Mouse (Mus musculus) B cell, adult 67 days (primary cell): ENCODE data around the gene Syngr2. TPM values are rescaled to one million over a fixed set of nuclear protein-coding genes. Genes with fewer than 3 reads are reported as not detected.

Source experiments
- total RNA-seq, 2 experiments: library from RNA; stranded (reverse); gene quantifications; 4 replicates each; pipeline ENCODE4 v1.2.4; 2023

Syngr2 gene
- 100 to 1,000 TPM; 154 to 163 TPM for total RNA-seq

DNA sequence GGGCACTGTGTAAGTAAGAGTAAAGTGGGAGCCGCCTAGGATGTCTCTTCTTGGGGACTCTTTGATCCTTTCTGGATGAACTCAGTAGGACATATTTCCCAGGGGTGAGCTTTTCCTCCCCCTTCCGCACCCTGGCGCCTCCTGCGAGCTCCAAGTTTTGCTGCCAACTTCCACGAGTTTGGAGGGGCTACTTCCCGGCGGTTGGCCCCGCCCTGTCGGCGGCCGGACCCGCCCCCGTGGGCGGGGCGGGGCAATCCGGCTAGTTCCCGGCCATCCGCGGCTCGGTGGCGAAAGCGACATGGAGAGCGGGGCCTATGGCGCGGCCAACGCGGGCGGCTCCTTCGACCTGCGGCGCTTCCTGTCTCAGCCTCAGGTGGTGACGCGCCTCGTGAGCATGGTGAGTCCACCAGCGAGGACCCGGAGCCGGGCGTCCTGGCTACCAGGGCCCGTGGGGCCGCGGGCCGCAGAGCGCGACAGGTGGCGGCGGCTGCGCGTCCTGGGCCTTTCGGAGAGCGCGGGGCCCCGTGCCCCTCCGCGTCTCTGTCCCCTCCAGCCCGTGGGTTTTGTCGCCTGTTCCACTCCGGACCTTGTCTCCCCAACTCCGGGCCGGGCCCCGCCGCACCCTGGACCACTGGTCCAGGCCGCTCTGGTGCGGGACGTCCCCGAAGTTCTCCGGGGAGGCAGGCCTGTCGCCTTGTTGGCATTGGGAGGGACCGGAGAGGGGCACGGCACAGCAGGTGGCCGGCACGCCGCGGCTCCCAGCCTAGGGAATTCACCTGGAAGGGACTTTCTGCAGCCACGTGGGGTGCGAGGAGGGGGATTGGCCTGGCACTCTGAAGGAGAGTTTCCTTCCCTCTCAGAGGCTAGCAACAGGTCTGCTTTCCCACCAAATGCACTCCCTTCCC lies at the start of gene Syngr2, which contains the start of gene Gm20708:
Gene Syngr2, plus strand, starts transcription at position 262 of the 905 bp plus-strand sequence.
Gene Gm20708, plus strand, starts transcription at position 262 of the 905 bp plus-strand sequence.

DNA sequence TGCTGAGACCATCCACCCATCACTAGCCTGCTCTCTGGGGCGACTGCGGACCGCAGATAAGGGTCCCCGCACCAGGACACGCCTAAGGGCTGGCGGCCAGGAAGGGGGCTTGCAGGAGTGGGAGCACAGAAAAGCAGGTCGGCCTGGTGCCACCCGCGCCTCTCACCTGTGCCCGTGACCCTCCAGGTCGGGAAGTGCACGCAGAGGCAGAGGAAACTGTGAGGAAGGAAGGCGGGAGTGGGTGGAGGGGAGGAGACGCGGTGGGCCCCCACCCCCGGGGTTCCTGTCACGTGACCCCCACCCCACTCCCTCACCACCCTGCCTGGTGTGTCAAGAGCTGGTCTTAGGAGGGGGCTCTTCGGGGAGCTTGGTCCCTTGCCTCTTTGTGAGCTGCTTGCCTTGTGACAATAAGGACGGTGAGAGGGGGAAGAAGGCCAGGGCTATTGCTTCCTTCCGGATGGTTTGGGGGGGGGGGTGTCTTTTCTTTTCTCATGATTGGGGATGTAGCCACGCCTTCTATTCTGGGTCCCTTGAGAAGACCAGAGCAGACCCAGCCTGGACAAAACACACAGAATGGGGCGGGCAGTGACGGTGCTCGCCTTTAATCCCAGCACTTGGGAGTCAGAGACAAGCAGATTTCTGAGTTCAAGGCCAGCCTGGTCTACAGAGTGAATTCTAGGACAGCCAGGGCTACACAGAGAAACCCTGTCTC lies 27.3 kb upstream of the Syngr2 start, which contains the start of the genes Tmc8 and Tmc6:
Gene Tmc8, plus strand, starts transcription at position 84 of the 712 bp plus-strand sequence.
Gene Tmc6, minus strand, starts transcription at position 206 of the 712 bp plus-strand sequence.

DNA sequence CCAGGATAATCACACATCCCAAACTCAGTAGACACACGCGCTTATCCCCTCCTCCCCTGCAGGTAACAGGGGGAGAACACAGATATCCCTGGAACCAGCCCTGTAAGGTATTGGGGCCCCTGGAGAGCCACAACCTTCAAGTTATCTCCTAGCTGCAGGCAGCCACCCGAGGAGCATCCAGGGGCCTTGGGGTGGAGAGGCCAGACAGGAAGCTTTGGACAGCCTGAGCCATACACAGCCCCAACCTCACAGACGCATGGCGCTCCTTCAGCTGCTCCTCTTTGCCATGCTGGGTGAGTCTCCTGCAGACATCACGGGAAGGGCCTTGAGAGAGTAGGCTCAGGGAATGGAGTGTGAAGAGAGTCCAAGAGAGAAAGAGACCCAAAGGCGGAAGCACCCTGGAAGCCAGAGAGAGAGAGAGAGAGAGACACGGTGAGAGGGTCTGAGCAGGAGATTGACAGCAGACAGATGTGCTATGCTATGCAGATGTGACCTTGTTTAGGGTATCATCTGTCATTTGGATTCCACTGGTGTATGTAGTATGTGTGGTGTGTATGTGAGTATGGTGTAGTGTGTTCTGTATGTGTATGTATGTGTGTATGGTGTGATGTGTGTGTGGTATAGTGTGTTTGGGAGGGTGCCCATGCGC lies 11.8 kb upstream of the Syngr2 start, which contains the start of gene 6030468B19Rik:
Gene 6030468B19Rik, plus strand, starts transcription at position 150 of the 649 bp plus-strand sequence.

DNA sequence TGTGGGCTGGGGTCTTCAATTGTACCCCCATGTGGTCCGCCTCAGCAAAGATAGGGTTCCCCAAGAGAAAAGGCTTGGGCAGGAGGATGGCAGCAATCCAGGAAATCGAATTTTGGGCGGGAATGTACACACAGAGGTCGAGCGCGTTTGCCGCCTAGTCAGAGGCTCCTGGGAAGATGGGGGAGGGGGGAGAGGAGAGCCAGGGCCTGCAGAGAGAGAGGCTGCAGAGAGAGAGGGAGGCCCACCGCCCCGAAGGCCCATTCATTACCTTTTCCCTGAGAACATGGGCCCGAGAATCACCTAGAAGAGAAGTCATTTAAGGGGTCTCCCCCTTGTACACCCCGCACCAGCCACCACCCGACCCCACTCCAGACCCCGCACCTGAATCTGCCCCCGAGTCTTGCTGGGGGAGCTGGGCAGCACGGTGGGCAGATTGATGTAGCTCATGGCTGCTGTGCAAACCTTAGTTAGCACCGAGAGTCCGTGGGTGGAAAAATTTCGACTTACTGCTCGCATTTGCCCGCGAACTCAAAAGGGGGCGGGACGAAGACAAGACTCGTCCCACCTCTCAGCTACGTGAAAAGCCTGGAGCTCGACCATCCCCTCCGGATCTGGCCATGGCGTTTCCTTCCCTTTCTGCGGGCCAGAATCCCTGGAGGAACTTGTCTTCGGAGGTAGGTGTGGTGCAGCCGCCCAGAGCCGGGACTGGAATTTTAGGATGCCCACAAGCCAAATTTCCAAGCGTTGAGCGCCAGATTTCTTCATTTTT lies 16.0 kb downstream of the Syngr2 start, which contains the start of the genes Afmid and Tk1:
Gene Afmid, plus strand, starts transcription at position 592 of the 769 bp plus-strand sequence.
Gene Tk1, minus strand, starts transcription at position 760 of the 769 bp plus-strand sequence.

DNA sequence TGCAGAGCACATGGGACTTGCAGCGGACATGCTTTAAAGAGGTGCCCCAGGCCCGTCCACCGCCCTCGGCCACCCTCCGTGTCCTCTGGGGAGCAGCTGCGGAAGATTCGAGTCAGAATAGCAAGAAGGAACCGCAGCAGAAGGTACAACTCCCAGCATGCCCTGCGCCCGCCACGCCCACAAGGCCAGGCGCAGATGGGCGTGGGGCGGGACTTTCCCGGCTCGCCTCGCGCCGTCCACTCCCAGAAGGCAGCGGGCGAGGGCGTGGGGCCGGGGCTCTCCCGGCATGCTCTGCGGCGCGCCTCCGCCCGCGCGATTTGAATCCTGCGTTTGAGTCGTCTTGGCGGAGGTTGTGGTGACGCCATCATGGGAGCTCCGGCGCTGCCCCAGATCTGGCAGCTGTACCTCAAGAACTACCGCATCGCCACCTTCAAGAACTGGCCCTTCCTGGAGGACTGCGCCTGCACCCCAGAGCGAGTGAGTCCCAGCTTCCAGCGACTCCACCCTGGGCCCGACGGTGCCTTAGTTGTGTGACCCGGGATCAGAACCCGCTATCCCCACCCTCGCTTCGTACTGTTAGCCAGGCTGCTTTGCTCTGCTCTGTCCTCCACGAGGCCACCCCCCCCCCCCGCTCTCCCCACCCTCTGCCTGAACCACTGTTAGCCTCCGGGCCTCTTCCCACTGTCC lies 39.7 kb downstream of the Syngr2 start, which contains the start of gene Birc5:
Gene Birc5, plus strand, starts transcription at position 267 of the 687 bp plus-strand sequence.

DNA sequence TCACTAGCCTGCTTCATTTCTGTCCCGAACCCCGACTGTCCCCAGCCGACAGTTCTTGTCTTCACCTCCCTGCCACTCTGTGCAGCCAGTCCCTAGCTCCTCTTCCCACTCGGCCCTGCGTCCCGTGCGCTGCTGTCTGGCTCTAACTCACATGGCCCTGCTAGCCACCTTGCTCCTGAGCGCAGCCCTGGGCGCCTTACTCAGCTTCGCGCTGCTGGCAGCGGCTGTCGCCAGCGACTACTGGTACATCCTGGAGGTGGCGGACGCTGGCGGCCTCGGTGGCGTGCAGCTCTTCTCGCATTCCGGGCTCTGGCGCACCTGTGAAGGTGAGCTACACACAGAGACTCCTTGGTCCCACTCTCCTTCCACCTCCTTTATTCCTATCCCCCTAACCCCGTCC lies 51.1 kb downstream of the Syngr2 start, which contains the start of gene Tmem235:
Gene Tmem235, plus strand, starts transcription at position 152 of the 400 bp plus-strand sequence.

Other genes starting within 250 kb of the Syngr2 start
- gene Tnrc6c, start 155.4 kb upstream of the Syngr2 start, total RNA-seq = 10 to 100 TPM; 82.9 to 88.3 TPM
- 10 to 100 TPM; 71.7 to 72.1 TPM for gene Tmc8, start 27.6 kb upstream of the Syngr2 start, total RNA-seq
- gene Tmc6, start 27.5 kb upstream of the Syngr2 start, total RNA-seq = 100 to 1,000 TPM; 153 to 154 TPM
- gene 6030468B19Rik, start 12.0 kb upstream of the Syngr2 start, total RNA-seq = 1 to 10 TPM; 3.2 to 4.5 TPM
- 10 to 100 TPM in 1 of 2 experiments, 1 to 10 TPM in 1; 9.6 to 14.9 TPM for gene Gm20708, start within 50 bp of the Syngr2 start, total RNA-seq
- 10 to 100 TPM; 30.8 to 31.9 TPM for gene Afmid, start 16.3 kb downstream of the Syngr2 start, total RNA-seq
- gene Tk1, start 16.4 kb downstream of the Syngr2 start, total RNA-seq = 10 to 100 TPM; 37.2 to 67.4 TPM
- gene Birc5, start 39.6 kb downstream of the Syngr2 start, total RNA-seq = 1 to 10 TPM; 2.3 to 5.2 TPM
- gene Tmem235, start 51.1 kb downstream of the Syngr2 start, total RNA-seq = not detected
- gene Tha1, start 63.8 kb downstream of the Syngr2 start, total RNA-seq = 1 to 10 TPM; 2.6 to 2.7 TPM
- 10 to 100 TPM; 22.8 to 35.7 TPM for gene Socs3, start 160.4 kb downstream of the Syngr2 start, total RNA-seq
- 10 to 100 TPM; 46.2 to 48.8 TPM for gene Pgs1, start 176.6 kb downstream of the Syngr2 start, total RNA-seq